Mouse (Mus musculus) CH12.LX (cell line): ENCODE results near the gene Grrp1. TPM values are rescaled to one million over a fixed set of nuclear protein-coding genes. Genes with fewer than 3 reads are reported as not detected.

Experiments used
- DNase-seq: peaks from one replicate; pipeline ENCODE4 v3.0.0-alpha.2; 2013; ENCODE audit errors: extremely low read depth
- H3K27ac ChIP-seq: 2 replicates; pipeline ENCODE4 v1.5.1; 2012; ENCODE audit warnings: low read depth, mild to moderate bottlenecking, control low read depth, moderate library complexity; ENCODE audit not compliant: insufficient read depth
- H3K27me3 ChIP-seq: replicated peaks from 2 replicates; pipeline ENCODE3; 2012; ENCODE audit warnings: inconsistent platforms
- H3K36me3 ChIP-seq, 2 experiments: replicated peaks in 1 of 2; 2 replicates each; pipeline versions ENCODE3 to v1.6.1; 2012; ENCODE audit warnings: inconsistent platforms in 1 of 2, low read length in 1 of 2, mild to moderate bottlenecking in 1 of 2, mixed read lengths in 1 of 2, moderate library complexity in 1 of 2; ENCODE audit not compliant: control insufficient read depth in 1 of 2, insufficient read depth in 1 of 2
- H3K4me1 ChIP-seq, 2 experiments: 2 replicates each; pipeline ENCODE4 v1.6.1; 2012; ENCODE audit warnings: inconsistent platforms in 1 of 2, moderate library complexity in 1 of 2; ENCODE audit not compliant: insufficient read depth in 2 of 2, control insufficient read depth in 1 of 2
- H3K4me2 ChIP-seq: 2 replicates; pipeline ENCODE4 v1.6.1; 2012; ENCODE audit warnings: low read depth, mild to moderate bottlenecking, control low read depth; ENCODE audit not compliant: poor library complexity, insufficient read depth, severe bottlenecking
- H3K4me3 ChIP-seq, 3 experiments: fragments of 150-350 bp in 1 of 3; sonication (generic) in 1 of 3; replicated peaks in 1 of 3; 2 replicates each; pipeline versions ENCODE3 to v1.5.1; 2011 to 2012; ENCODE audit warnings: low read depth in 2 of 3, low read length in 2 of 3, mild to moderate bottlenecking in 2 of 3, moderate library complexity in 2 of 3, control low read depth in 1 of 3, improper control_type of control experiment in 1 of 3, inconsistent platforms in 1 of 3, mixed read lengths in 1 of 3; ENCODE audit not compliant: poor library complexity in 1 of 3
- H3K79me2 ChIP-seq: replicated peaks from 2 replicates; pipeline ENCODE4 v1.6.1; 2012; ENCODE audit warnings: mild to moderate bottlenecking, moderate library complexity; ENCODE audit not compliant: control insufficient read depth, poor library complexity, insufficient read depth, severe bottlenecking; ENCODE audit errors: extremely low read depth
- H3K9ac ChIP-seq: 2 replicates; pipeline ENCODE4 v1.6.1; 2012; ENCODE audit warnings: low read depth, mild to moderate bottlenecking, control low read depth, moderate library complexity; ENCODE audit not compliant: insufficient read depth
- H3K9me3 ChIP-seq: replicated peaks from 2 replicates; pipeline ENCODE3; 2012; ENCODE audit warnings: low read length, inconsistent platforms, mixed read lengths
- CHD2 ChIP-seq: IDR thresholded peaks from 2 replicates; pipeline ENCODE4 v1.6.1; 2011; ENCODE audit warnings: low read length, improper control_type of control experiment
- IRF4 ChIP-seq: IDR thresholded peaks from 2 replicates; pipeline ENCODE4 v1.6.1; 2014; ENCODE audit warnings: low read depth, mild to moderate bottlenecking, inconsistent platforms, low read length, improper control_type of control experiment
- MAFK ChIP-seq: IDR thresholded peaks from 2 replicates; pipeline ENCODE4 v1.6.1; 2011; ENCODE audit warnings: low read length, improper control_type of control experiment; ENCODE audit not compliant: insufficient replicate concordance
- MAX ChIP-seq: IDR thresholded peaks from 2 replicates; pipeline ENCODE4 v1.6.1; 2011; ENCODE audit warnings: low read length, improper control_type of control experiment
- MAZ ChIP-seq: IDR thresholded peaks from 2 replicates; pipeline ENCODE4 v1.6.1; 2012; ENCODE audit warnings: low read depth, mild to moderate bottlenecking, inconsistent platforms, low read length, improper control_type of control experiment, moderate library complexity
- MYC ChIP-seq: IDR thresholded peaks from 2 replicates; pipeline ENCODE4 v1.6.1; 2011; ENCODE audit warnings: low read depth, mild to moderate bottlenecking, improper control_type of control experiment, low read length
- NRF1 ChIP-seq: IDR thresholded peaks from 2 replicates; pipeline ENCODE4 v1.6.1; 2014; ENCODE audit warnings: low read depth, mild to moderate bottlenecking, inconsistent platforms, low read length, improper control_type of control experiment, moderate library complexity
- PAX5 ChIP-seq: IDR thresholded peaks from 2 replicates; pipeline ENCODE4 v1.6.1; 2012; ENCODE audit warnings: low read length, inconsistent platforms, mixed read lengths
- RAD21 ChIP-seq: IDR thresholded peaks from 2 replicates; pipeline ENCODE4 v1.6.1; 2011; ENCODE audit warnings: low read depth, mild to moderate bottlenecking, low read length, improper control_type of control experiment, moderate library complexity
- RCOR1 ChIP-seq: conservative IDR thresholded peaks from 2 replicates; pipeline ENCODE4 v1.6.1; 2012; ENCODE audit warnings: low read depth, mild to moderate bottlenecking, inconsistent platforms, low read length, improper control_type of control experiment
- TCF12 ChIP-seq: IDR thresholded peaks from 2 replicates; pipeline ENCODE4 v1.6.1; 2014; ENCODE audit warnings: low read depth, mild to moderate bottlenecking, inconsistent platforms, low read length, improper control_type of control experiment
- USF1 ChIP-seq: IDR thresholded peaks from 2 replicates; pipeline ENCODE4 v1.6.1; 2014; ENCODE audit warnings: low read depth, mild to moderate bottlenecking, inconsistent platforms, low read length, improper control_type of control experiment
- ZNF384 ChIP-seq: IDR thresholded peaks from 2 replicates; pipeline ENCODE4 v1.6.1; 2012; ENCODE audit warnings: low read depth, low read length, improper control_type of control experiment, inconsistent platforms
- dilution Hi-C: fragments of 300-500 bp; cut with MboI; formaldehyde crosslinking; loops from 2 replicates; pipeline ENCODE4 v1.14.3; 2020; ENCODE audit warnings: low sequenced_read_pairs; ENCODE audit not compliant: extremely low pct_unique_long_range_greater_than_20kb, extremely low pct_ligation_motif_present
- in situ Hi-C: fragments of 300-500 bp; cut with MboI; formaldehyde crosslinking; loops from 3 replicates; pipeline ENCODE4 v1.14.3; 2019; ENCODE audit warnings: low sequenced_read_pairs, low pct_ligation_motif_present, low pct_unique_long_range_greater_than_20kb, mixed read lengths
- polyA plus RNA-seq: library from polyadenylated mRNA; unstranded; fragments of >175 nt; gene quantifications from 2 replicates; pipeline ENCODE4 v1.2.1, GENCODE M21; 2012; ENCODE audit warnings: low read depth; ENCODE audit not compliant: insufficient read length
- total RNA-seq, 2 experiments: library from RNA; depleted of rRNA; stranded (reverse); fragments of 300-350 nt in 1 of 2; fragments of >200 nt in 1 of 2; gene quantifications; 2 replicates each; pipeline ENCODE4 v1.2.3; 2012 to 2014

The Grrp1 gene
- total and polyA plus RNA-seq, 3 experiments, result not detected

GRCm38 (mm10) chr4:134222793-134223600 is 30.9 kb downstream of the Grrp1 start:
- H3K36me3 ChIP-seq, result no peaks in the 10 kb centered on the region
- H3K27me3 ChIP-seq, result peaks cover 25% of the 10 kb centered on the region
- H3K4me1 ChIP-seq, result no peaks in the 10 kb centered on the region; a peak in 1 of 4 replicates
- no peak for DNase-seq
- TF ChIP-seq TCF12, result no peak
- TF ChIP-seq, all 38 proteins: peak for 0
- Histone ChIP-seq H3K4me3 (no peak overlapping the region), H3K79me2 (no peaks in the 10 kb centered on the region), H3K9me3 (peaks cover 3% of the 10 kb centered on the region), H3K4me2 (no peak overlapping the region), H3K27ac (no peak overlapping the region), H3K9ac (no peak overlapping the region)
- in situ Hi-C loops, result no loop called here
- dilution Hi-C loops, result no loop called here

DNA sequence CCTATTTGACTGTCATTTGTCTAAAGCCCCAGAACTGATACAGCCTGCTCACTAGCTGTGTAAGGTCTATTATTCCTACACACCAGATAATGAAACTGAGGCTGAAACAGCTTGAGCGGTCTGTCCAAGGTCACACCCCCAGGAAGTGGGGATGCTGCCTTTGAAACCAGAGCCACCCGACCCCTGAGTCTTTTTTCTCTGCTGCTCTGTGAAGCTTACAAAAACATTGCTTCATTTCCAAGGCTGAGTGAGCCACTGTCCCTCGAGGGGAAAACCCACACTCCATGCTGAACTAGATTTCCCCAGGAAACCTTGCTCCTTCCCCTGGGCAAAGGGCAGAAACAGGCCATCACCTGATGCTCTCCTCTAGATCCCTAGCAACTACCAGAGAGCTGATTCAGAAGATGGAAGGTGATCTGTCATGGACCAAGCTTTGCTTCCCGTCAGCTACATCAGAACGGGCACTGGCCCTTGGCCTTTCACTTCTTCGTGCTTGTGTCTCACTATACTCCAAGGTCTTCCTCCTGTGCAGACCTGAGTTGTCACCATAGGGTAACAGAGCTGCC is 47.3 kb downstream of the Grrp1 start:
- H3K36me3 ChIP-seq, result no peaks in the 10 kb centered on the region
- in situ Hi-C loops (no loop called here), dilution Hi-C loops (no loop called here)
- H3K4me3 ChIP-seq, result no peak overlapping the region
- TF ChIP-seq IRF4 (no peak), MAZ (no peak), USF1 (no peak)
- no peak overlapping the region for H3K27ac ChIP-seq
- H3K4me2 ChIP-seq, result 0 out of 2 replicates have a peak overlapping the region, but pooled peaks have one; percentile 16
- peaks cover 3 to 11% of the 10 kb centered on the region in 2 experiments for H3K4me1 ChIP-seq
- no peaks in the 10 kb centered on the region for H3K79me2 ChIP-seq
- DNase-seq, result no peak
- peaks cover 5% of the 10 kb centered on the region for H3K9me3 ChIP-seq
- H3K9ac ChIP-seq, result no peak overlapping the region
- H3K27me3 ChIP-seq, result peaks cover 4% of the 10 kb centered on the region

DNA sequence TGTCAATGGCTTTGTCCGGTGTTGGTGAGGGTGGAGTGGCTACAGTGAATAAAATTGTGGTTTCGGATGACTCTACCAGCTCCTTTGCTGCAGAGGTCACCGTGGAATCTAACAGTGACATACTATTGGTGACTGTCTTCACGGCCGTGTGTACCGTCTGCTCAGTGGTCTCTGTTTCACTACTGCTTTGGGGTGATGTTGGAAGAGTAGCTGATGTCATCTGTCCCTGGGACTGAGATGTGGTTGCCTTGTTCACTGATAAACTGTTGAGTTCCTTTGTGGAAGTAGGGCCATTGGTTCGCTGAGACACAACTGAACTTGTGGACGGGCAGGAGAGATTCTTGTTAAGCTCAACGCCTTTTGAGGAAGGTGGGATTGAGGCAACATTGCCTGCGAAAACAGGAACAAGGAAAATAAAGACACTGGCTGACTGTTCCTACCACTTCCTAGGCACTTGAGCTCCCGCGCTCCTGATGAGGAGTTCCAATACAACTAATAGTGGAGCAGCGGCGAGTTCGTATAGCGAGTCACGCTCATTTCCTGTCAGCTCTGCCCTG is 50.5 kb downstream of the Grrp1 start:
- no peak for DNase-seq
- Histone ChIP-seq H3K27ac (no peak overlapping the region), H3K36me3 (no peaks in the 10 kb centered on the region), H3K27me3 (no peaks in the 10 kb centered on the region), H3K4me1 (peaks cover 3 to 11% of the 10 kb centered on the region in 2 experiments), H3K9ac (no peak overlapping the region), H3K4me3 (no peak overlapping the region), H3K4me2 (no peak overlapping the region), H3K9me3 (no peaks in the 10 kb centered on the region), H3K79me2 (no peaks in the 10 kb centered on the region)
- in situ Hi-C loops (no loop called here), dilution Hi-C loops (no loop called here)
- TF ChIP-seq MAZ, result no peak
- no peak for TF ChIP-seq PAX5
- no peak for TF ChIP-seq TCF12
- TF ChIP-seq ZNF384, result no peak
- no peak for TF ChIP-seq RCOR1
- TF ChIP-seq NRF1, result no peak
- TF ChIP-seq RAD21, result no peak
- TF ChIP-seq MAFK, result no peak
- TF ChIP-seq MYC, result no peak
- no peak for TF ChIP-seq MAX
- TF ChIP-seq CHD2, result no peak
